Mouse (Mus musculus): ENCODE data around the gene Zeb2. TPM values are rescaled to one million over a fixed set of nuclear protein-coding genes. Genes with fewer than 3 reads are reported as not detected.
"Not testable (repeated sequence)": the region's sequence is repeated elsewhere in the genome, so short reads cannot be mapped to it uniquely, and the experiment has no call there.

The Zeb2 gene
- polyA plus RNA-seq, 1 experiment = 73.5 TPM

- Histone ChIP-seq H3K4me1 (ENCODE audit: control insufficient read depth, insufficient read depth, low read length) (no peaks in the 10 kb centered on the region; the same call in 1 of the 2 replicates), H3K27ac (ENCODE audit: insufficient read depth, low read length) (peak overlapping the region; percentile 77; the same call in 1 of the 2 replicates), H3K4me3 (ENCODE audit: insufficient read depth, low read length) (no peak overlapping the region)
- TF ChIP-seq POLR2A (IDR thresholded peaks at IDR 0.05; ENCODE audit: low read depth, low read length) = no peak
- no peak for TF ChIP-seq CTCF (IDR thresholded peaks at IDR 0.05; ENCODE audit: borderline replicate concordance, insufficient read depth, low read length)
Observed at GRCm38 (mm10) chr2:45113912-45114311, 3.3 kb downstream of the Zeb2 start.

DNA sequence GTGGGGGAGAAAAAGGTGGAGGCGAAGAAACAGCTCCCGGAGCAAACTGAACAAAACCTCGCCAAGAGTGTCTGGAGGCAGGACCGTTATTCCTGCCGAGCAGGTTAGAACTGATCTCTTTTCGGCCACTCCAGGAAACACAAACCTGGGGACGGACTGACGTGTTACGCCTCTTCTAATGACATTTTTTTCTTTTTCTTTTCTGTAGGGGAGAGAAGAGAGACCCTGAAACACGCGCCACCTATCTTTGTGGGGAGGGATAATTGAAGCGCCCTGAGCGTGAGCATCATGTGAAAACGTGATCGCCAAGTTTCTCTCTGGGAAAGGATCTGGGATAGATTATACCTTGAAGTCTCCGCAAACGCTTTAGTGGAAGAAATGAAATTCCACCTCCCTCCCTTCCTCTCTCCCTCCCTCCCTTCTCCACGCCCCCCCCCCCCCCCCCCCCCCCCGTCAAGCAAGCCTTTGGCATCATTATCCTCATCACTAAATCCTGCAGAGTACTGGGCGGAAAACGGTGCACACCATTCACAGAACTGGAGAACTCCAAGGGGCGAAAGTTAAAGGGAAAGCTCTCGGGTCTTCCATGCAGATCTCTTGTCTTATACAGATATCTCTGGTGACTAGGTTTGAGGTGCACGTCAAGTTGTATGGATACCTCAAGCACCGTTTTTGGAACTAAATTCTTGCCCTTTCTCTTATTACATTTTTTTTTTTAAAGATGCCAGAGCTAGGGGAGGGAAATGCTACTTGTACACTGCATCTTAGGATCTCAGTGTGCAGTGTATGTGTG, 4.1 kb downstream of the Zeb2 start:
- no peaks in the 10 kb centered on the region; the same call in 1 of the 2 replicates for H3K4me1 ChIP-seq (ENCODE audit: control insufficient read depth, insufficient read depth, low read length)

GRCm38 (mm10) chr2:45112021-45112747, 5.0 kb downstream of the Zeb2 start:
- Histone ChIP-seq H3K4me3 (ENCODE audit: insufficient read depth, low read length) (peak overlapping the region; percentile 76), H3K27ac (ENCODE audit: insufficient read depth, low read length) (peak overlapping the region; percentile 92), H3K4me1 (ENCODE audit: control insufficient read depth, insufficient read depth, low read length) (peaks cover 4% of the 10 kb centered on the region)
- no peak for TF ChIP-seq POLR2A (IDR thresholded peaks at IDR 0.05; ENCODE audit: low read depth, low read length)
- TF ChIP-seq CTCF (IDR thresholded peaks at IDR 0.05; ENCODE audit: borderline replicate concordance, insufficient read depth, low read length) = no peak

More for the DNA sequence above, 4.1 kb downstream of the Zeb2 start:
- TF ChIP-seq POLR2A (IDR thresholded peaks at IDR 0.05; ENCODE audit: low read depth, low read length) (peak; percentile 75), CTCF (IDR thresholded peaks at IDR 0.05; ENCODE audit: borderline replicate concordance, insufficient read depth, low read length) (no peak)
- Histone ChIP-seq H3K4me3 (ENCODE audit: insufficient read depth, low read length) (peak overlapping the region; percentile 76), H3K27ac (ENCODE audit: insufficient read depth, low read length) (peak overlapping the region; percentile 92)

DNA sequence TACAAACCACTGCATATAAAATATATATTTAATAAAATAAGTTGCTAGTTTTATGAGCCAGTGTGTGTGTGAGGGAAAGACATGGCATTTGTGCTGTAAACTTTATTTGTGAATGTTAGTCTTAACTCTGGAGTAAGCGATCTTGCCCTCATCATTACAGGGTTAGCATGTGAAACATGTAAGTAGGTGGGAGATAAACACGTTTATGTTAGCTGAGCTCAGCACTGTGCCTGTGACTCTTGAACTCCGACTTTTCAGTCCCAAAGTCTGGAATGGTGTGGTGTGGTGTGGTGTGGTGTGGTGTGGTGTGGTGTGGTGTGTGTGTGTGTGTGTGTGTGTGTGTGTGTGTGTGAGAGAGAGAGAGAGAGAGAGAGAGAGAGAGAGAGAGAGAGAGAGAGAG, 5.6 kb downstream of the Zeb2 start:
- not testable (repeated sequence) for H3K4me1 ChIP-seq (ENCODE audit: control insufficient read depth, insufficient read depth, low read length)
- peak overlapping the region; percentile 76 for H3K4me3 ChIP-seq (ENCODE audit: insufficient read depth, low read length)
- peak overlapping the region; percentile 92 for H3K27ac ChIP-seq (ENCODE audit: insufficient read depth, low read length)
- peak; percentile 36; the same call in 1 of the 2 replicates for TF ChIP-seq POLR2A (IDR thresholded peaks at IDR 0.05; ENCODE audit: low read depth, low read length)

GRCm38 (mm10) chr2:45110757-45111411, 6.3 kb downstream of the Zeb2 start:
- TF ChIP-seq POLR2A (IDR thresholded peaks at IDR 0.05; ENCODE audit: low read depth, low read length) = peak; percentile 28
- TF ChIP-seq CTCF (IDR thresholded peaks at IDR 0.05; ENCODE audit: borderline replicate concordance, insufficient read depth, low read length) = no peak
- H3K27ac ChIP-seq (ENCODE audit: insufficient read depth, low read length) = peak overlapping the region; percentile 80
- H3K4me1 ChIP-seq (ENCODE audit: control insufficient read depth, insufficient read depth, low read length) = peaks cover 10% of the 10 kb centered on the region
- peak overlapping the region; percentile 76 for H3K4me3 ChIP-seq (ENCODE audit: insufficient read depth, low read length)

- Histone ChIP-seq H3K4me3 (ENCODE audit: insufficient read depth, low read length) (peak overlapping the region; percentile 76), H3K27ac (ENCODE audit: insufficient read depth, low read length) (peak overlapping the region; percentile 82), H3K4me1 (ENCODE audit: control insufficient read depth, insufficient read depth, low read length) (peaks cover 13% of the 10 kb centered on the region)
- TF ChIP-seq POLR2A (IDR thresholded peaks at IDR 0.05; ENCODE audit: low read depth, low read length) = peak; percentile 63
- no peak for TF ChIP-seq CTCF (IDR thresholded peaks at IDR 0.05; ENCODE audit: borderline replicate concordance, insufficient read depth, low read length)
Observed at GRCm38 (mm10) chr2:45109951-45110756, 7.0 kb downstream of the Zeb2 start.

GRCm38 (mm10) chr2:45109161-45109950, 7.8 kb downstream of the Zeb2 start:
- Histone ChIP-seq H3K27ac (ENCODE audit: insufficient read depth, low read length) (peak overlapping the region; percentile 82), H3K4me3 (ENCODE audit: insufficient read depth, low read length) (peak overlapping the region; percentile 76), H3K4me1 (ENCODE audit: control insufficient read depth, insufficient read depth, low read length) (peaks cover 13% of the 10 kb centered on the region)
- TF ChIP-seq POLR2A (IDR thresholded peaks at IDR 0.05; ENCODE audit: low read depth, low read length) = 0 out of 2 replicates have a peak, but pooled peaks have one; percentile 4
- TF ChIP-seq CTCF (IDR thresholded peaks at IDR 0.05; ENCODE audit: borderline replicate concordance, insufficient read depth, low read length) = no peak

- peak overlapping the region; percentile 76 for H3K4me3 ChIP-seq (ENCODE audit: insufficient read depth, low read length)
- H3K27ac ChIP-seq (ENCODE audit: insufficient read depth, low read length) = peak overlapping the region; percentile 52
- TF ChIP-seq CTCF (IDR thresholded peaks at IDR 0.05; ENCODE audit: borderline replicate concordance, insufficient read depth, low read length) (no peak), POLR2A (IDR thresholded peaks at IDR 0.05; ENCODE audit: low read depth, low read length) (0 out of 2 replicates have a peak, but pooled peaks have one; percentile 9)
- peaks cover 13% of the 10 kb centered on the region for H3K4me1 ChIP-seq (ENCODE audit: control insufficient read depth, insufficient read depth, low read length)
Observed at GRCm38 (mm10) chr2:45108521-45109091, 8.6 kb downstream of the Zeb2 start.

Data from embryonic fibroblast, embryonic 13.5 days (primary cell).